Mouse (Mus musculus): ENCODE results near the gene Grhl3. TPM values are rescaled to one million over a fixed set of nuclear protein-coding genes. Genes with fewer than 3 reads are reported as not detected.

Grhl3 gene
- polyA plus RNA-seq, 1 experiment: 0.28 TPM

GRCm38 (mm10) chr4:135591610-135592304 lies 18.3 kb upstream of the Grhl3 start:
- Histone ChIP-seq H3K27me3 (replicated peaks; ENCODE audit: control insufficient read depth, insufficient read depth, low read length) (no peaks in the 10 kb centered on the region), H3K4me1 (ENCODE audit: control insufficient read depth, insufficient read depth, low read length) (no peaks in the 10 kb centered on the region), H3K27ac (ENCODE audit: insufficient read depth, low read depth, low read length) (no peak overlapping the region), H3K4me3 (ENCODE audit: insufficient read depth, low read depth, low read length) (no peak overlapping the region), H3K36me3 (ENCODE audit: control insufficient read depth, insufficient read depth, low read length) (no peaks in the 10 kb centered on the region)
- 60% methylated on average over 8 of the region's 8 CpGs for WGBS
- TF ChIP-seq POLR2A (IDR thresholded peaks at IDR 0.05; ENCODE audit: low read depth, low read length): no peak
- 0 out of 2 replicates have a peak, but pooled peaks have one; percentile 22 for TF ChIP-seq CTCF (conservative IDR thresholded peaks at IDR 0.05; ENCODE audit: insufficient read depth, insufficient read length, low read depth, low read length)
- no peak for DNase-seq

GRCm38 (mm10) chr4:135591086-135591485 lies 17.7 kb upstream of the Grhl3 start:
- Histone ChIP-seq H3K4me3 (ENCODE audit: insufficient read depth, low read depth, low read length) (no peak overlapping the region), H3K4me1 (ENCODE audit: control insufficient read depth, insufficient read depth, low read length) (no peaks in the 10 kb centered on the region), H3K36me3 (ENCODE audit: control insufficient read depth, insufficient read depth, low read length) (no peaks in the 10 kb centered on the region), H3K27me3 (replicated peaks; ENCODE audit: control insufficient read depth, insufficient read depth, low read length) (no peaks in the 10 kb centered on the region), H3K27ac (ENCODE audit: insufficient read depth, low read depth, low read length) (no peak overlapping the region)
- DNase-seq: no peak
- 60% methylated on average over 3 of the region's 3 CpGs for WGBS
- TF ChIP-seq CTCF (conservative IDR thresholded peaks at IDR 0.05; ENCODE audit: insufficient read depth, insufficient read length, low read depth, low read length): no peak
- no peak for TF ChIP-seq POLR2A (IDR thresholded peaks at IDR 0.05; ENCODE audit: low read depth, low read length)

DNA sequence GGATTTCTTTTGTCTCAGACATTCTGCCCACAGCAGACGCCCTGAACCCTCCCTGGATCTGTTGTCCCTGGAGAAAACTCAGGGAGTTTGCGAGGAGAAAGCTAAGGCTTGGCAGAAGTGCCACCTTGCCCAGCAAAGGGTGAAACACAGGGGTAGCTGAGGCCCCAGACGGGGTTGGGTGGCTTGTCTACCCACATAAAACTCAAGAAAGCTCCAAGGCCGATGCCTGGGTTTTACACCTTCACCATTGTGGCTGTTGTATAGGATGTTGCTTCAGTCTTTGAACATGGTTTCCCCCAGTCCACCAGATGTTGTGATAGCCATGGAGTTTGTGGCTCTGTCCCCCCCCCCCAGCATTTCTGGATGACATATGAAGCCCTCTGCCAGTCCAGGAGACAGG lies 11.4 kb upstream of the Grhl3 start:
- H3K36me3 ChIP-seq (ENCODE audit: control insufficient read depth, insufficient read depth, low read length): no peaks in the 10 kb centered on the region
- WGBS: 76% methylated on average over 4 of the region's 4 CpGs
- DNase-seq: no peak
- no peak overlapping the region for H3K4me3 ChIP-seq (ENCODE audit: insufficient read depth, low read depth, low read length)
- no peaks in the 10 kb centered on the region for H3K4me1 ChIP-seq (ENCODE audit: control insufficient read depth, insufficient read depth, low read length)
- no peak overlapping the region for H3K27ac ChIP-seq (ENCODE audit: insufficient read depth, low read depth, low read length)
- no peaks in the 10 kb centered on the region for H3K27me3 ChIP-seq (replicated peaks; ENCODE audit: control insufficient read depth, insufficient read depth, low read length)
- TF ChIP-seq POLR2A (IDR thresholded peaks at IDR 0.05; ENCODE audit: low read depth, low read length): no peak
- no peak for TF ChIP-seq CTCF (conservative IDR thresholded peaks at IDR 0.05; ENCODE audit: insufficient read depth, insufficient read length, low read depth, low read length)

- TF ChIP-seq CTCF (conservative IDR thresholded peaks at IDR 0.05; ENCODE audit: insufficient read depth, insufficient read length, low read depth, low read length) (no peak), POLR2A (IDR thresholded peaks at IDR 0.05; ENCODE audit: low read depth, low read length) (no peak)
- 54% methylated on average over 12 of the region's 12 CpGs for WGBS
- Histone ChIP-seq H3K4me3 (ENCODE audit: insufficient read depth, low read depth, low read length) (no peak overlapping the region), H3K27ac (ENCODE audit: insufficient read depth, low read depth, low read length) (no peak overlapping the region), H3K4me1 (ENCODE audit: control insufficient read depth, insufficient read depth, low read length) (no peaks in the 10 kb centered on the region), H3K27me3 (replicated peaks; ENCODE audit: control insufficient read depth, insufficient read depth, low read length) (no peaks in the 10 kb centered on the region), H3K36me3 (ENCODE audit: control insufficient read depth, insufficient read depth, low read length) (no peaks in the 10 kb centered on the region)
- no peak for DNase-seq
These were observed 7.9 kb upstream of the Grhl3 start for GRCm38 (mm10) chr4:135581222-135581910.

- H3K27me3 ChIP-seq (replicated peaks; ENCODE audit: control insufficient read depth, insufficient read depth, low read length): no peaks in the 10 kb centered on the region
- H3K4me1 ChIP-seq (ENCODE audit: control insufficient read depth, insufficient read depth, low read length): no peaks in the 10 kb centered on the region
- no peak for DNase-seq
- H3K36me3 ChIP-seq (ENCODE audit: control insufficient read depth, insufficient read depth, low read length): no peaks in the 10 kb centered on the region
- no peak overlapping the region for H3K27ac ChIP-seq (ENCODE audit: insufficient read depth, low read depth, low read length)
- TF ChIP-seq CTCF (conservative IDR thresholded peaks at IDR 0.05; ENCODE audit: insufficient read depth, insufficient read length, low read depth, low read length) (no peak), POLR2A (IDR thresholded peaks at IDR 0.05; ENCODE audit: low read depth, low read length) (no peak)
- H3K4me3 ChIP-seq (ENCODE audit: insufficient read depth, low read depth, low read length): no peak overlapping the region
- 56% methylated on average over 6 of the region's 6 CpGs for WGBS
These were observed 6.3 kb upstream of the Grhl3 start for GRCm38 (mm10) chr4:135579695-135580094.

DNA sequence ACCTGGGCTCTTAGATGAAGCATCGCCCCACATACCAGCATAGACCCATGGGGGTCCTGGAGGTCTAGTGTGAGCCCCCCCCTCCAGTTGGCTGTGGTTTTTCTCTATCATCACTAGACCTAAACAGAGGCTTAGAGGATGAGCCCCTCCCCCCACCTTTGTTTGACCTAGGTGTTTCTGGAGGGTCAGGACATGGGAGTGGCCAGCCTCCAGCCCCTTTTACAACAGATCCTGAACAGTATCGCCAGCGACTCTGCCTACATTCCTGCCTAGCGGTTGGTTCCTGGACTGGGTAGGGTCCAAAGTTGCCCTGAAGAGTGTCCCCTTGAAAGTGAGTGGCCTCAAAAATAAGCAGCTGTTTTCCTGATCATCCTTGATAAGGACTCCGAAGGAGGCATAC lies 5.1 kb upstream of the Grhl3 start:
- Histone ChIP-seq H3K4me3 (ENCODE audit: insufficient read depth, low read depth, low read length) (no peak overlapping the region), H3K4me1 (ENCODE audit: control insufficient read depth, insufficient read depth, low read length) (no peaks in the 10 kb centered on the region), H3K27ac (ENCODE audit: insufficient read depth, low read depth, low read length) (no peak overlapping the region), H3K27me3 (replicated peaks; ENCODE audit: control insufficient read depth, insufficient read depth, low read length) (no peaks in the 10 kb centered on the region), H3K36me3 (ENCODE audit: control insufficient read depth, insufficient read depth, low read length) (no peaks in the 10 kb centered on the region)
- 84% methylated on average over 5 of the region's 5 CpGs for WGBS
- TF ChIP-seq CTCF (conservative IDR thresholded peaks at IDR 0.05; ENCODE audit: insufficient read depth, insufficient read length, low read depth, low read length) (no peak), POLR2A (IDR thresholded peaks at IDR 0.05; ENCODE audit: low read depth, low read length) (no peak)
- no peak for DNase-seq

DNA sequence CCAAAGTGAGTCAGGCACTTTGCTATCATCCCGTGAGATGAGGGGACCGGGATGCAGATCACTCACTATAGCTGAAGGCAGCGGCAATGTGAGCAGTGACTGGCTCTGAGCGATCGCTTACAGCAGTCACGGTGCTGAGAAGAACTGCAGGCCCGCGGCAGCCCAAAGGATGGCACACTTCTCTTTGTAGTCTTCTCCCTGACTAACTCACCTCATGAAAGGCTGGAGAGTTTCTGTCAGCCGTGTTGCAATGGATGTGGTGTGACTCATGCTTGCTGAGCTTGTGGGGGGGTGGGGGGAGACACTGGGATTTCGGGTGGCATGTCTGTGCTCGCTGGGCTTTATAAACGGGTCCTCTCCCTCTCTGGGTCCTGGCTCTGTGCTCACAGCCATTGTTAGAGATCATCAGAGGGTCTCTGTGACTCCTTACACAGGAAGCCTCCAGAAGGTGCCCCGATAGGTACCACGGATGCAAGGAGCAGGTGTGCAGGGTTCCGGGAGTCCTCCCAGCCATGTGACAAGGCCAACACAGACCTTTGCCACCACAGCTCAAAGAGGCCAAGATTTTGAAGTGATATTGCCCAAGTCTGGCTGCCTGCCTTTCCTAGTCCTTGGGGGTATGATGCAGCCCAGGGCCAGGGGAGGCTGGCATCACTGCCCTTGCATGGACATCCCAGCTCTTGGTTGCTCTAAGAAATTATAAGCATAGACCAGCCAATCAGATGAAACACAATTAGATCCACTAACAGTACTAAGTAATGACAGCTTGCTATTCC lies 2.1 kb upstream of the Grhl3 start:
- H3K4me1 ChIP-seq (ENCODE audit: control insufficient read depth, insufficient read depth, low read length): no peaks in the 10 kb centered on the region
- 72% methylated on average over 15 of the region's 15 CpGs for WGBS
- H3K27me3 ChIP-seq (replicated peaks; ENCODE audit: control insufficient read depth, insufficient read depth, low read length): no peaks in the 10 kb centered on the region
- no peak overlapping the region for H3K27ac ChIP-seq (ENCODE audit: insufficient read depth, low read depth, low read length)
- no peaks in the 10 kb centered on the region for H3K36me3 ChIP-seq (ENCODE audit: control insufficient read depth, insufficient read depth, low read length)
- no peak for DNase-seq
- no peak overlapping the region for H3K4me3 ChIP-seq (ENCODE audit: insufficient read depth, low read depth, low read length)
- TF ChIP-seq POLR2A (IDR thresholded peaks at IDR 0.05; ENCODE audit: low read depth, low read length) (no peak), CTCF (conservative IDR thresholded peaks at IDR 0.05; ENCODE audit: insufficient read depth, insufficient read length, low read depth, low read length) (no peak)
